Mouse (Mus musculus) liver, embryonic 14.5 days (tissue): ENCODE results near the gene Alkbh1.

Source experiments
- CTCF ChIP-seq: IDR thresholded peaks from 2 replicates; pipeline ENCODE4 v1.5.1; 2016; ENCODE audit warnings: antibody characterized with exemption, low read depth, control low read depth
- EP300 ChIP-seq: IDR thresholded peaks from 2 replicates; pipeline ENCODE4 v1.6.1; 2016; ENCODE audit warnings: antibody characterized with exemption, low read depth

GRCm38 (mm10) chr12:87415358-87415757, 28.5 kb downstream of the Alkbh1 start:
- TF ChIP-seq CTCF (no peak), EP300 (no peak)
